Mouse (Mus musculus): ENCODE results near the gene Agpat4.
A peak's percentile ranks its signal among the peaks of the same experiment; 100 is the strongest.

Gene Agpat4

DNA sequence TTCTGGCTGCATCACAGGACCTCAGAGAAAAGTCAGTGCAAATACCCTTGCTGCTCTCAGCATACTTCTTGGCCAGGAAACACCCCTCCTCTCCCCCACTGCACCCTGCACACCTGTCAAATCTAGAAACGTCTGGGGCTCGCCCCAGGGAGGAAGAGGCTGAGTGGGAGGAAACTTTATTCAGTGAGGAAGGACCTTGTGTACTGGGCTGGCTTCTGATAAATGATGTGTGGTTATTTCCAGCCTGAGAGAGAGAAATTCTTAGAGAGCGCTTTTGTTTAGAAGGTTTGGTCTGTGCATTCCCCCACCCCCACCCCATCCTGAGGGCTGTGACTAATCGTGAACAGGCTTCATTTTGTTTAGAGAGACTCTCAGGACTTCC is 87.2 kb downstream of the Agpat4 start:
- Histone ChIP-seq H3K36me3 (ENCODE audit: insufficient read depth, low read length) (peaks cover 38% of the 10 kb centered on the region), H3K4me3 (replicated peaks; ENCODE audit: low read length) (peak overlapping the region; percentile 18), H3K9me3 (ENCODE audit: low read length) (no peaks in the 10 kb centered on the region), H3K4me1 (replicated peaks; ENCODE audit: low read depth, low read length) (peaks cover 99% of the 10 kb centered on the region), H3K27me3 (ENCODE audit: insufficient read depth, low read length) (no peaks in the 10 kb centered on the region)
- TF ChIP-seq NANOG (IDR thresholded peaks at IDR 0.05; ENCODE audit: borderline replicate concordance, low read length) (no peak), CTCF (conservative IDR thresholded peaks at IDR 0.05; ENCODE audit: low read length) (no peak), POU5F1 (IDR thresholded peaks at IDR 0.05; ENCODE audit: borderline replicate concordance, low read length) (no peak)

DNA sequence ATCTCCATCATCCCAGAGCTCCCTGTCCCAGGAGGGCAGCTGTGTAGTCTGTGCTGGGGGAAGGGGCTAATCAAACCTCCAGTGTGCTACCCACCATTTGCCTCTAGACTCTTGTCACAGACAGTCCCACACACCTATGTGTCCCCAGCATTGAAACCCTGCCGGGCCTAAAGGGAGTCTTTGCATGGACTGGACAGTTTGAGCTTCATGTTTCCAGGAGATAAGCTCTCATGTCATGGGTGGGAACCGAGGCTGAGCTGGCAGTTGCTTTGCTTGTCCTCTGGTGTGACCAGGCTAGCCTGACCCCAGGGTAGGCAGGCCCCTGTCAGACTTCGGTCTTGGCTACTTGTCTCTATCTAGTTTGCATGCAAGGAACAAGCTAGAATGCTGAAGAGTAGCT is 87.7 kb downstream of the Agpat4 start:
- Histone ChIP-seq H3K9me3 (ENCODE audit: low read length) (no peaks in the 10 kb centered on the region), H3K4me1 (replicated peaks; ENCODE audit: low read depth, low read length) (peaks cover 99% of the 10 kb centered on the region), H3K4me3 (replicated peaks; ENCODE audit: low read length) (peak overlapping the region; percentile 18), H3K27me3 (ENCODE audit: insufficient read depth, low read length) (no peaks in the 10 kb centered on the region), H3K36me3 (ENCODE audit: insufficient read depth, low read length) (peaks cover 44% of the 10 kb centered on the region)
- TF ChIP-seq CTCF (conservative IDR thresholded peaks at IDR 0.05; ENCODE audit: low read length), result no peak

DNA sequence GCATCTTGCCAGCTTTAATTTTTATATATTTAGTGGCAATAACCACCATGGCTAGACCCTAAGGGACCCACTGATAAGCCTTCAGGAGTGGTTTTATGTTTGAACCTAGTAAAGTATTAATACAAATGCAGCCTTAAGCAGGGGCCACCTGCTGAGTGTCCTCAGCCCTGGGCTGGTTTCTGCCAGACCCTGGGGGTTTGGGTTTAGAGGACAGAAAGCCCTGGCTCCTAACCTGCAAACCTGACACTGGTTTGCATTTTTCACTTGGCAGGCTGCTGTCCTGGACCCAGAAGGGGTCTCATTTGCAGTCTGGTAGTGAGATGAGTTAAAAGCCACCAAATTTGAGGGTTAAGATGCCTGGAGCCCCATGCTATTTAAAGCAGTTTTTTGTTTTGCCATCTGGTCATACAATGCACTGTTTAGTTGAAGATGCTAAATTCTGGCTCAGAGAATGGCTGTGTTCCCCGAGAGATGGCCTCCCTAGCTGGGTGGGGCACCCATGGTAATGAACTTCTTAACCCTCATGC is 88.6 kb downstream of the Agpat4 start:
- TF ChIP-seq CTCF (conservative IDR thresholded peaks at IDR 0.05; ENCODE audit: low read length), result no peak
- no peak for TF ChIP-seq POU5F1 (IDR thresholded peaks at IDR 0.05; ENCODE audit: borderline replicate concordance, low read length)
- peaks cover 51% of the 10 kb centered on the region for H3K36me3 ChIP-seq (ENCODE audit: insufficient read depth, low read length)
- no peaks in the 10 kb centered on the region for H3K27me3 ChIP-seq (ENCODE audit: insufficient read depth, low read length)
- no peak overlapping the region for H3K4me3 ChIP-seq (replicated peaks; ENCODE audit: low read length)
- peaks cover 99% of the 10 kb centered on the region for H3K4me1 ChIP-seq (replicated peaks; ENCODE audit: low read depth, low read length)
- no peaks in the 10 kb centered on the region for H3K9me3 ChIP-seq (ENCODE audit: low read length)

DNA sequence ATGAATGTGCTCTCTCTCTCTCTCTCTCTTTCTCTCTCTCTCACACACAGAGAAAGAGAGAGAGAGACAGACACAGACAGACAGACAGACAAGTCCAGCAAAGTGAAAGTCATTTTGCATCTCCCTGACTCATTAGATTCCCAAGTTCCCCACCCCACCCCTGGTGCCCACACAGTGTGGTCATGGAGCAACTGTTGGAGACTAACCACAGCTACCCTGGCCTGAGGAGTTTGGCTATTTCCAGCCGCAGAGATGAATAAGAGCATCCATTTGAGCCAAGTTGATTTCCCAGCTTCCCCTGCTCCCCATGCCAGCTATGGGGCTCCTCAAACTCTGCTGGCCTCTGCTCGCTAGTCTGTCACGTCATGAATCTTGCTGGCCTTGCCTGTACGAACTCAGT is 91.0 kb downstream of the Agpat4 start:
- Histone ChIP-seq H3K4me1 (replicated peaks; ENCODE audit: low read depth, low read length) (peaks cover 86% of the 10 kb centered on the region), H3K36me3 (ENCODE audit: insufficient read depth, low read length) (peaks cover 70% of the 10 kb centered on the region), H3K4me3 (replicated peaks; ENCODE audit: low read length) (no peak overlapping the region), H3K9me3 (ENCODE audit: low read length) (no peaks in the 10 kb centered on the region), H3K27me3 (ENCODE audit: insufficient read depth, low read length) (no peaks in the 10 kb centered on the region)
- TF ChIP-seq NANOG (IDR thresholded peaks at IDR 0.05; ENCODE audit: borderline replicate concordance, low read length) (no peak), CTCF (conservative IDR thresholded peaks at IDR 0.05; ENCODE audit: low read length) (no peak), POU5F1 (IDR thresholded peaks at IDR 0.05; ENCODE audit: borderline replicate concordance, low read length) (no peak)

DNA sequence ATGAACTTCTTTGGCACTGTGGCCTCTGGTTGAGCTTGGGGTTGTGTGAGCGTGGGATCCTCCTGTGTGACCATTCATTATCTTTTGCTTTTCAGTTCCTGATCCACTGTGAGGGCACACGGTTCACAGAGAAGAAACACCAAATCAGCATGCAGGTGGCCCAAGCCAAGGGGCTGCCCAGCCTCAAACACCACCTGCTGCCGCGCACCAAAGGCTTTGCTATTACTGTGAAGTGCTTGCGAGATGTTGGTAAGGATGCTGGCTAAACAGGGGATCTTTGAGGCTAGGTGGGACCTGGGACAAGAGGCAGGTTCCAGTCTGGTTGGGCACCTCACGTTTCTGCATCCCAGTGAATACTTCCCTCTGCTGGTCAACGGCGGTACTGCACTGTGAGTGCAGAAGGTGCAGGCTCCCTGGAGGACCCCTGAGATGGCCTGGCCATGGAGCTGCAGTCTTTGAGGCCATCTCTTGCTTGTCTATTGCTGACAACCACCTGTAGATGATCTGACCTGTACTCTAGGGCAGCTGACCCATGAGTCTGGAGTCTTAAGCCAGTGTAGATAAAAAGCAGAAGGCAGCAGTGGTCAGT is 92.1 kb downstream of the Agpat4 start:
- Histone ChIP-seq H3K4me1 (replicated peaks; ENCODE audit: low read depth, low read length) (peaks cover 76% of the 10 kb centered on the region), H3K27me3 (ENCODE audit: insufficient read depth, low read length) (no peaks in the 10 kb centered on the region), H3K9me3 (ENCODE audit: low read length) (no peaks in the 10 kb centered on the region), H3K4me3 (replicated peaks; ENCODE audit: low read length) (no peak overlapping the region), H3K36me3 (ENCODE audit: insufficient read depth, low read length) (peaks cover 82% of the 10 kb centered on the region)
- TF ChIP-seq NANOG (IDR thresholded peaks at IDR 0.05; ENCODE audit: borderline replicate concordance, low read length) (no peak), POU5F1 (IDR thresholded peaks at IDR 0.05; ENCODE audit: borderline replicate concordance, low read length) (no peak), CTCF (conservative IDR thresholded peaks at IDR 0.05; ENCODE audit: low read length) (peak; percentile 94)

DNA sequence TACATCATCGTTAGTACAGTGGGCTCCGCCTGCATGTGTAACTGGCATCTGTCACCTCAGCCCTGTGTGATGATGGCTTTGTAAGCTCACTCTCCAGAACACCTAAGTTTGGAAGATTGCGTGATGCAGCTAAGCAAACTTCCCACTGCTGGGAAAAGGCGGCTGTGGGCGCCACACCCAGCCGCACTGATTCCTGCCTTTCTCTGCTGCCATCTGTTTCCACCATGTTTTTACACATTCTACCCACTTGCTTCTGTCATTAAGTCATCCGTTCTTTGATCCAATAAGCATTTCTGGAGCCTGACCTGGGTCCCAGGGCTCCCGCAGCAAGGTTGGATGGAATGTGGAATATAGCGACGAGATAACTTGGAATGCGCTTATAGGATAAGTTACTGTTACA is 93.4 kb downstream of the Agpat4 start:
- Histone ChIP-seq H3K9me3 (ENCODE audit: low read length) (no peaks in the 10 kb centered on the region), H3K36me3 (ENCODE audit: insufficient read depth, low read length) (peaks cover 89% of the 10 kb centered on the region)
- TF ChIP-seq CTCF (conservative IDR thresholded peaks at IDR 0.05; ENCODE audit: low read length) (no peak), POU5F1 (IDR thresholded peaks at IDR 0.05; ENCODE audit: borderline replicate concordance, low read length) (no peak), NANOG (IDR thresholded peaks at IDR 0.05; ENCODE audit: borderline replicate concordance, low read length) (no peak)

DNA sequence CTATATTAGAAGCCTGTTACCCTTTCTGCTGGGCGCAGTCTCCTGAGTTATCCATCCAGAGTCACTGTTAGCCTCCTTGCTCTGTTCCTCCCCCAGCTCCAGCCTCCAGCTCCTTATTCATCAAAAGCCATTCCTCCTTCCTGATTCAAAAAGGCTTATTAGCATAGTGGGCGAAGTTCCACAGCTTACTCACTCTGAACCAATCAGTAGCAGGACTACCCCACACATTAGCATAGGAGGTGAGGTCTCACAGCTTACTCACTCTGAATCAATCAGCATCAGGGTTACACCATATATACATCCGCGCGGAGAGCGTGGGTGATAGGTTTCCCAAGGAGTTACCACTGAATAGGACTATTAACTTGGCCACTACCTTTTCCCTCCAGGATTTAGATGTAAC is 93.8 kb downstream of the Agpat4 start:
- peaks cover 73% of the 10 kb centered on the region for H3K4me1 ChIP-seq (replicated peaks; ENCODE audit: low read depth, low read length)
- H3K27me3 ChIP-seq (ENCODE audit: insufficient read depth, low read length), result no peaks in the 10 kb centered on the region
- H3K36me3 ChIP-seq (ENCODE audit: insufficient read depth, low read length), result peaks cover 94% of the 10 kb centered on the region
- no peaks in the 10 kb centered on the region for H3K9me3 ChIP-seq (ENCODE audit: low read length)
- no peak overlapping the region; the same call in 1 of the 2 replicates for H3K4me3 ChIP-seq (replicated peaks; ENCODE audit: low read length)
- TF ChIP-seq NANOG (IDR thresholded peaks at IDR 0.05; ENCODE audit: borderline replicate concordance, low read length), result no peak
- no peak for TF ChIP-seq POU5F1 (IDR thresholded peaks at IDR 0.05; ENCODE audit: borderline replicate concordance, low read length)
- no peak for TF ChIP-seq CTCF (conservative IDR thresholded peaks at IDR 0.05; ENCODE audit: low read length)

More for the DNA sequence above, 93.4 kb downstream of the Agpat4 start:
- no peak overlapping the region; the same call in 1 of the 2 replicates for H3K4me3 ChIP-seq (replicated peaks; ENCODE audit: low read length)
- peaks cover 73% of the 10 kb centered on the region for H3K4me1 ChIP-seq (replicated peaks; ENCODE audit: low read depth, low read length)
- no peaks in the 10 kb centered on the region for H3K27me3 ChIP-seq (ENCODE audit: insufficient read depth, low read length)

DNA sequence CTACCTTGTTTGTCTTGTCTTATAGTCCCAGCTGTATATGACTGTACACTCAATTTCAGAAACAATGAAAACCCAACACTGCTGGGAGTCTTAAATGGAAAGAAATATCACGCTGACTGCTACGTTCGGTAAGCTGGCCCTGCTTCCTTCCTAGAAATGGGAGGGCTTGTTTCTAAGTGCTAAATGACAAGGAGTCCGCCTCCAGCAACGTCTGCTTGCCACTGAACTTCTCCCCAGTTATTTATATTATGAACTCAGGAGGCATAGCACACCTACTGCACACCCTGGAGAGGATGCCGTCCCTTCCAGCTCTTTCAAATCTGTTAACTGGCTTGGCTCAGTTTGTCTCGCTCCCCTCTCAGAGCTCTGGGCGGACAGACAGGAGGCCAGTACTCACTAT is 94.9 kb downstream of the Agpat4 start:
- TF ChIP-seq NANOG (IDR thresholded peaks at IDR 0.05; ENCODE audit: borderline replicate concordance, low read length), result no peak
- no peak for TF ChIP-seq POU5F1 (IDR thresholded peaks at IDR 0.05; ENCODE audit: borderline replicate concordance, low read length)
- TF ChIP-seq CTCF (conservative IDR thresholded peaks at IDR 0.05; ENCODE audit: low read length), result no peak
- H3K9me3 ChIP-seq (ENCODE audit: low read length), result no peaks in the 10 kb centered on the region
- peaks cover 73% of the 10 kb centered on the region for H3K4me1 ChIP-seq (replicated peaks; ENCODE audit: low read depth, low read length)
- H3K27me3 ChIP-seq (ENCODE audit: insufficient read depth, low read length), result no peaks in the 10 kb centered on the region
- H3K36me3 ChIP-seq (ENCODE audit: insufficient read depth, low read length), result peaks cover 97% of the 10 kb centered on the region
- H3K4me3 ChIP-seq (replicated peaks; ENCODE audit: low read length), result no peak overlapping the region

DNA sequence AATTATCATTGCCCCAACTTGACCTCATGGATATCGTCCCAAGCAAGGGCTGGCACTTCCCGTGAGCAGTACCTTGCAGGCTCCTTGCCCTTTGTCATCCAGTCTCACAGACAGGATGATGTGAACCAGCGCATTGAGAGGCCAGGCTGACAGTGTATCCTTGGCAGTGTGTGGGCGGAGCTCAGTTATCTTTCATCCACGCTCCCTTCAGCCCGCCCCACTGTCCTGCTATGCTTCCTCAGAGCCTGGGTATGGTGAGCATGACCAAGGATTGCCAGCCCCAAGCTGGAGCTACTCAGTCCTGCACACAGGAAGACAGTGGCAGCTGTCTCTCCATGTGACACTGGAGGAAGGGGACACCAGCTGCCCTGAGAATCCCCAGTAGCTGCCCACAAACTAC is 97.7 kb downstream of the Agpat4 start:
- no peak for TF ChIP-seq CTCF (conservative IDR thresholded peaks at IDR 0.05; ENCODE audit: low read length)
- TF ChIP-seq NANOG (IDR thresholded peaks at IDR 0.05; ENCODE audit: borderline replicate concordance, low read length), result no peak
- TF ChIP-seq POU5F1 (IDR thresholded peaks at IDR 0.05; ENCODE audit: borderline replicate concordance, low read length), result no peak
- Histone ChIP-seq H3K36me3 (ENCODE audit: insufficient read depth, low read length) (peaks cover 97% of the 10 kb centered on the region), H3K9me3 (ENCODE audit: low read length) (no peaks in the 10 kb centered on the region), H3K27me3 (ENCODE audit: insufficient read depth, low read length) (no peaks in the 10 kb centered on the region), H3K4me3 (replicated peaks; ENCODE audit: low read length) (no peak overlapping the region), H3K4me1 (replicated peaks; ENCODE audit: low read depth, low read length) (peaks cover 70% of the 10 kb centered on the region)
